Mouse (Mus musculus) embryo, embryonic 10.5 days (tissue): Measurements from ENCODE around the gene Slc6a3.
A peak's percentile ranks its signal among the peaks of the same experiment; 100 is the strongest.

Source experiments
- DNase-seq: peaks from one replicate; pipeline ENCODE4 v3.0.0-alpha.2; 2015; ENCODE audit warnings: low spot score

Gene Slc6a3

DNA sequence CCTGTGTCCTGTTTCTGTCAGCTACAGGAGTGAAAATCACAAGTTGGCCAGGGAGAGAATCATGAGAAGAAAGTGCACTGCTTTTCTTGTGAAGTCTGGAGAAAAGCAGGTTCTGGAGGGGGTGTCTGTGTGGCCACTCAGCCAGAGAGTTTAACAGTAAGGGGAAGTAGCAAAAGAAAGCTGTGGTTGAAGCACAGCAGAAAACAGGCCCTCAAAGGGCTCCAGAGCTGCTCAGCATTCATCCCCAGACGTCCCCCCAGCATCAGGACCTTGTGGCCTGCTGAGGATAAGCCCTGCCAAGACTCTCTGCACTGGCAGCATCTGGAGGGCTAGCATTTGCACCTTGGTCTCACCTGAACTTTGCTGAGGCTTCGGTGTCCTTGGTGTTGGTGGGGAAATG lies 56.0 kb downstream of the Slc6a3 start:
- no peak for DNase-seq

DNA sequence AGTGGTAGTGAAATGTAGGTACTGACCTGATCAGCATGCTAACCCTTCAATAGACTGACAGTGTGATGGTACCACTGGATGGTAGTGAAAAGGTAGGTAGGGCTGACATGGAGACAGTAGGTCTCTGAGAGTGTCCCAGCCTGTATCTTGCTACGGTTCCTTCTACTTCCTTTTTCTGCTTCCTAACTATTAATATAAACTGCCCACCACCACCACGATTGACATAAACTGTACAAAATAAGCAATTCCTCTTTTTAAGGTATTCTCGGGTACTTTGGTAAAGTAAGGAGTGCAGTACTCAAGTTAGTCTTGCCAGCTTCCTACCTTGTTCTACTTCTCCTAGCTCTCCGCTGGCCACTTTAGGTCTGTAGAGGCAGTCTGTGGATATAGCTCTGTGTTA lies 59.7 kb downstream of the Slc6a3 start:
- DNase-seq: no peak

DNA sequence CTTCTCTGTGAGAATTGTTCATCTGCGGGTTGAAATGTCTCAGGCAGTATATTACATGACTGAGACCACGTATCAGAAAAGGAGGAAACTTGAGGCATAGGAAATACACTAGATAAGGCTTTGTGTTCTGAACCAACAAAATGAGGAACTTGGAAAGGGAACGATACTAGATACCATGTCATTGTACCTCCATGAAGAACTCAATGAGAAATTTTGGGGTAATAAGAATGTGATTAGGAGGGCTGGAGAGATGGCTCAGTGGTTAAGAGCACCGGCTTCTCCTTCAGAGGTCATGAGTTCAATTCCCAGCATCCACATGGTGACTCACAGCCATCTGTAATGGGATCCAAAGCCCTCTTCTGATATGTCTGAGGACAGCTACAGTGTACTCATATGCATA lies 63.7 kb downstream of the Slc6a3 start:
- DNase-seq: no peak

DNA sequence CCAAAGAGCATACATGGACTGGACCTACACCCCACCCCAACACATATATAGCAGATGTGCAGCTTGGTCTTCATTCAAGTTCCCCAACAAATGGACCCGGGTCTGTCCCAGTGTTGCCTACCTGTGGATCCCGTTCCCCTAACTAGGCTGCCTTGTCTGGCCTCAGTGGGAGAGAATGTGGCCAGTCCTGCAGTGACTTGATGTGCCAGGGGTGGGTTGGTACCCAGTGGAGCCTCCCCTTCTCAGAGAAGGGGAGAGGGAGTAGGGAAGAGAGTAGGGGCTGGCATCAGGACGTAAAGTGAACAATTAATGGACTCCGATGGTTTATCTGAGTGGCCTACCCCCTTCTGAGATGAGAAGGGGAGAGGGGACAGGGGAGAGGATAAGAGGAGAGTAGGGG lies 66.5 kb downstream of the Slc6a3 start:
- no peak for DNase-seq

DNA sequence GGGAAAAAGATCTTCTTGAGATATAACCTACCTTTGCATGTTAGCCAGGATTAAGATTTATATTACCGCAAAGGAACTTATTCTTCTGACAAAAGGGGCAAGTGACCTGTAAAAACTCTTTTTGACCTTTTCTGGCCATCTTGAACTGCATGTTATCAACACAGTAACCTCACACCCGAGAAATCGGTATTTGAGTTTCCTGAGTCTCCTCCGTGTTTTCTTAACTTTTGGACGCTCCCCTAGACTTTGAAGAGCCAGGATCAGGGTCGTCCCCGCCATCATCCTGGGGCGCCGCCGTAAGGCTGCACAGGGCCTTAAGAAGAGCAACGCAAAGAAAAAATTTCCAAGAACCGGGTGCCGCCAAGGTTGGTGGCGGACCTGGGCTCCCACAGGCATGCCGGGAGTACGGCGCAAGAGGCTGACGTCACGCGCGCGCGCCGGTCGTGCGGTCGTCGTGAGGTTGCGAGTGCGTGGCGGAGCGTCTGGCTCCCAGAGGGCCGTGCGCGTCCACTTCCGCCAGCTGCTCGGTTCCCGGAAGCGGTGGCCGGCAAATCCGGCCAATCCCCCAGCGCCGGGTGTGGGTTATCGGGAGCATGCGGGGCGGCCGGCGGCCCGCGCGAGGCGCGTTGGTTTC lies 67.1 kb downstream of the Slc6a3 start, which contains the start of gene Clptm1l:
Gene Clptm1l, plus strand, starts transcription at position 485 of the 634 bp plus-strand sequence.
- peak; percentile 96 for DNase-seq

DNA sequence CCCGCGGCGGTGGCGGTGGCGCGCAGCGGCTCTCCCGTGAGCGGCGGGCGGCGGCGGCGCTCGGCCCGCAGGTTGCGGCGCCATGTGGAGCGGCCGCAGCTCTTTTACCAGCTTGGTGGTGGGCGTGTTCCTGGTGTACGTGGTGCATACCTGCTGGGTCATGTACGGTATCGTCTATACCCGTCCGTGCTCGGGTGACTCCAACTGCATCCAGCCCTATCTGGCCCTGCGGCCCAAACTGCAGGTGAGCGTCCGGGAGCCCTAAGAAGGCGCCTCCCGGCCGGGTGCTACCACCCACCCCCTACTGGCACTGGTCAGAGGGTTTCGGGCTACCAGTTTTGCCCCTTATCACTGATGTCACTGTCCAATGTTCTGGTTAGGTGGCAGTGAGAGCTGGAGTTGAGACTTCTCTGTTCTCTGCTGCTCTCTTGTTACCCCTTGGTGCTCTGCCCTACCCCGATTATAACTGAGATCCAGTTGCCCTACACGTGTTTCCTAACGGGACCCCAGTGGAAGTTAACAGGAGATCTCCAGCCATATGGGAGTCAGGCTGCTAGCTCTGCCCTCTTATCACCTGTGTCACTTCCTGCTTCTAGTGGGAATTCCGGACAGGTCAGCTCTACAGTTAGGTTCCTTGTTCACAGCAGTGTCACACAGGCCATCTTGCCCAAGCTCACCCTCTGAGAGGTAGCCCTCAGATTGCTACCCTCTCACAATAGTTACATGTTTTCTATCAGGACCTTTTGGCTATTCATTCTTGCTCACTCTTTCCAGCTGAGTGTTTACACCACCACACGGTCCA lies 67.8 kb downstream of the Slc6a3 start:
- peak; percentile 18 for DNase-seq

DNA sequence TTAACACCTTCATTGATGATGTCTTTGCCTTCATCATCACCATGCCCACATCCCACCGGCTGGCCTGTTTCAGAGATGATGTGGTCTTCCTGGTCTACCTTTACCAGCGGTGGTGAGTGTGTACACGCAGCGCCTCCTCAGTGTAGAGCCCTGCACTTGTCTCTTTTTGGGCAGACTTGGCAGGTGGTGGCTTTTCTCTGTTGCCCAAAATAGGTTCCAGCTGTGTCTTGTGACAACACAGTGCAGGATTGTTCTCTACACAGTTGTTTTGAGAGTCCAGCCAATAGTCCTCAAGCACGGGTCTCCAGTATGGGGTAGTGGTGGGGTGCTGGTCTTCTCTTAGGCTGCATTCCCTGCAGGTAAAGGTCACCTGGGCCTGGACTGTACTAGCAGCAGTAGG lies 81.9 kb downstream of the Slc6a3 start:
- no peak for DNase-seq

DNA sequence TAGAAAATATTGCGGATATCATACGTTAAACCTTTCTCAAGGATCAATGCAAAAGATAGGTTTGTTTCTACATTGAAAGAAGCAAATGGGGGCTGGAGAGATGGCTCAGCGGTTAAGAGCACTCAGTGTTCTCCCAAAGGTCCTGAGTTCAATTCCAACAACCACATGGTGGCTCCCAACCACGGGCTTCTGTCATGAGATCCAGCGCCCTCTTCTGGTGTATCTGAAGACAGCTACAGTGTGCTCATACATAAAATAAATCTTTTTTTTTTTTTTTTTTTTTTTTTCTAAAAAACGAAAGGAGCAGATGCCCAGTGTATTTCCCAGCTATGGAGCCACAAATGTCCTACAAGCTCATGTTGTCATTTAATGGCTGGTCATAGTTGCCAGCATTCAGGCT lies 84.1 kb downstream of the Slc6a3 start:
- peak; percentile 43 for DNase-seq

DNA sequence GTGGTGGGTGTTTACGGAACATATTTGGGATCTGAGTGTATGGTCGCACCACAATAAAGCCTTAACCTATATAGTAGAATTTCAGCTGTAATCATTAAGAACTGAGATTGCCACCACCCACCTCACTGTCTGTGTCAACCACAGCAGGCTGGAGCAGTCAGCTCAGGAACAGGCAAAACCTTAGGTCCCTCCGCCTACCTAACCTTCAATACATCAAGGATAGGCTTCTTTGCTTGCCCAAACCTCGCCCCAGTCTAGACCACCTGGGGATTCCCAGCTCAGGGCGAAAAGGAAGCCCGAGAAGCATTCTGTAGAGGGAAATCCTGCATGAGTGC lies 89.8 kb downstream of the Slc6a3 start:
- no peak for DNase-seq

DNA sequence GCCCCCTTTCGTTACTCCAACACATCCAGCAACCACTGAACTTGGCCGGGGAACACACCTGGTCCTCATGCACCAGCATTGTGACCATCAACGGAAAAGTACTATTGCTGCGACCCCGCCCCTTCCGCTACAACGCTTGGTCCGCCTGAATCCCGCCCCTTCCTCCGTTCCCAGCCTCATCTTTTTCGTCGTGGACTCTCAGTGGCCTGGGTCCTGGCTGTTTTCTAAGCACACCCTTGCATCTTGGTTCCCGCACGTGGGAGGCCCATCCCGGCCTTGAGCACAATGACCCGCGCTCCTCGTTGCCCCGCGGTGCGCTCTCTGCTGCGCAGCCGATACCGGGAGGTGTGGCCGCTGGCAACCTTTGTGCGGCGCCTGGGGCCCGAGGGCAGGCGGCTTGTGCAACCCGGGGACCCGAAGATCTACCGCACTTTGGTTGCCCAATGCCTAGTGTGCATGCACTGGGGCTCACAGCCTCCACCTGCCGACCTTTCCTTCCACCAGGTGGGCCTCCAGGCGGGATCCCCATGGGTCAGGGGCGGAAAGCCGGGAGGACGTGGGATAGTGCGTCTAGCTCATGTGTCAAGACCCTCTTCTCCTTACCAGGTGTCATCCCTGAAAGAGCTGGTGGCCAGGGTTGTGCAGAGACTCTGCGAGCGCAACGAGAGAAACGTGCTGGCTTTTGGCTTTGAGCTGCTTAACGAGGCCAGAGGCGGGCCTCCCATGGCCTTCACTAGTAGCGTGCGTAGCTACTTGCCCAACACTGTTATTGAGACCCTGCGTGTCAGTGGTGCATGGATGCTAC lies 90.4 kb downstream of the Slc6a3 start, which contains the start of gene Tert:
Gene Tert, plus strand, starts transcription at position 167 of the 805 bp plus-strand sequence.
- peak; percentile 86 for DNase-seq
